Mouse (Mus musculus) embryonic facial prominence, embryonic 10.5 days (tissue): ENCODE data around the gene Pbx1. TPM values are rescaled to one million over a fixed set of nuclear protein-coding genes. Genes with fewer than 3 reads are reported as not detected.

Experiments used
- DNase-seq: peaks from one replicate; pipeline ENCODE4 v3.0.0-alpha.2; 2017; ENCODE audit warnings: low spot score
- H3K27ac ChIP-seq: fragments of 300-500 bp; sonication (generic); replicated peaks from 2 replicates; pipeline ENCODE4 v1.5.1; 2016; ENCODE audit warnings: mild to moderate bottlenecking
- H3K27me3 ChIP-seq: fragments of 300-500 bp; sonication (generic); replicated peaks from 2 replicates; pipeline ENCODE4 v1.6.1; 2016; ENCODE audit warnings: low read depth, mild to moderate bottlenecking; ENCODE audit not compliant: poor library complexity, severe bottlenecking
- H3K36me3 ChIP-seq: fragments of 300-500 bp; sonication (generic); replicated peaks from 2 replicates; pipeline ENCODE4 v1.6.1; 2016; ENCODE audit warnings: mild to moderate bottlenecking, moderate library complexity
- H3K4me1 ChIP-seq: fragments of 300-500 bp; sonication (generic); 2 replicates; pipeline ENCODE4 v1.6.1; 2016
- H3K4me3 ChIP-seq: fragments of 300-500 bp; sonication (generic); 2 replicates; pipeline ENCODE4 v1.5.1; 2016; ENCODE audit warnings: mild to moderate bottlenecking, moderate library complexity
- H3K9me3 ChIP-seq: fragments of 300-500 bp; sonication (generic); 2 replicates; pipeline ENCODE4 v1.6.1; 2016; ENCODE audit warnings: mild to moderate bottlenecking
- WGBS: fragments of 180-500 bp; shearing (Covaris S2); methylation state at CpG from one replicate; pipeline ENCODE4 v1.1.7; 2016; 5-methylcytosine and 5-hydroxymethylcytosine counted together
- polyA plus RNA-seq: library from polyadenylated mRNA; unstranded; fragments of >200 nt; fragmentation: Nextera tagmentation; extraction: Ambion mirVana; gene quantifications from 2 replicates; pipeline ENCODE4 v1.2.1, GENCODE M21; 2016

The Pbx1 gene
- polyA plus RNA-seq, 1 experiment from 2014 or later: 41.6 TPM

DNA sequence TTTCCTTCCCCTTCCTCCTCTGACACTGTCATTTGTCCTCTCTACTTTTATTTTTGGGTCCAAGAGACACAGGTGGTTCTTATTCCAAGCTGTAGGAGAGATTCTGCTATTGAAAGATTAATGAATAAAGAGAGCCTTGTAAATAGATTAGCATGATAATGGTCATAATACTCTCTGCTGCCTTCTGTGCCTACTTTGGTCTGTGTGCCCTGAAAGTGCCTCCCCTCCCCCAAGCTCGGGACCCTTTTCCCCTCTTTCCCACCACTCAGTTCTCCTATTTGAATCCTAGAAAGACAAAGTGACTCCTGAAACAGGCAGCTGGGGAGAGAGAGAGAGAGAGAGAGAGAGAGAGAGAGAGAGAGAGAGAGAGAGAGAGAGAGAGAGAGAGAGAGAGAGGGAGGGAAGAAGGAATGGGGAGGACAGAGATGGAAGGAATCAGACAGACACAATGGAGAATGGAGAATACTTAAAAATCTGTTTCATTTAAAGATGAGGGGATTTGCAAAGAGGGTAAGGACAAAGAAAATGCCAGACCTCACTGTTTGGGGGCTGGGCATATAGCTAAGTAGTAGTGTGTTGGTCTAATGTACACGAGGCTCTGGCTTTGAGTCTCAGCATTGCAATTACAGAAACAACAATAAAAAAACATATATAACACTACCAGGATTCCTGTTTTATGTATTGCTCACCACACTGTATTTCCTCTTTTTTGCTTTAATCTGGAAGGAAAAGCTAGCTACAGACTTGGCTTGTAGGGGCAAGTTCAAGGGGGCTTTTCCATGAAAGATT, 145.0 kb downstream of the Pbx1 start:
- 42% methylated on average over 2 of the region's 2 CpGs for WGBS
- Histone ChIP-seq H3K4me3 (no peak overlapping the region), H3K36me3 (peaks cover 8% of the 10 kb centered on the region; the same call in 1 of the 2 replicates), H3K27ac (peak overlapping the region; percentile 79), H3K4me1 (peaks cover 89% of the 10 kb centered on the region), H3K27me3 (no peaks in the 10 kb centered on the region), H3K9me3 (no peaks in the 10 kb centered on the region)
- no peak for DNase-seq

DNA sequence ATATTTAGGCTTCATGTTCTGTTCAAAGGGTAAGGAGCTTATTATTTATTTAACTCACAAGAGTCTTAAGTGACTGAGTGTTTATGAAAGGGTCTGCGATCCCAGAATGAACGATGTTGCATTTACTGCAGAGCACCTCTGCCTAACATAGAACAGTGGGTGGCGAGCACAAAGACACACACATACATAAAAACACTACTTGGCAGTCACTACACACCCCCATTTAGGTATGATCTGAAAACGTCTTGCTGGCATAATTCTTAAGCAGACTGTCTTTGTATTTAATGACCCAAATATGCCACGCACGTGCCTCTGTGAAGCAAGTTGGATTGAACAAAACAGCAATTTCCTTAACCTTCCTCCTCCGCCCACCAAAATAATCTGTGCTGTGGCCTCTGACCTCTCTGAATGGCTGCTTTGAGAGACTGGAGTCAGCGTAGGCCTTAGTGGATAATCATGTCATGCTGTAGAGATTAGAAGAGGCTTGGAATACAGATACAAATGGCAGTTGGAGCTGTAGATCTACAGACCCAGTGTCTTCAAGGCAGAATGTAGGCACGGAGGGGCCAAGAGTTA, 147.4 kb downstream of the Pbx1 start:
- Histone ChIP-seq H3K27ac (peak overlapping the region; percentile 75; the same call in 1 of the 2 replicates), H3K27me3 (no peaks in the 10 kb centered on the region), H3K4me1 (peaks cover 78% of the 10 kb centered on the region), H3K36me3 (no peaks in the 10 kb centered on the region), H3K9me3 (no peaks in the 10 kb centered on the region), H3K4me3 (no peak overlapping the region)
- DNase-seq: peak; percentile 66
- WGBS: 20% methylated on average over 9 of the region's 9 CpGs

DNA sequence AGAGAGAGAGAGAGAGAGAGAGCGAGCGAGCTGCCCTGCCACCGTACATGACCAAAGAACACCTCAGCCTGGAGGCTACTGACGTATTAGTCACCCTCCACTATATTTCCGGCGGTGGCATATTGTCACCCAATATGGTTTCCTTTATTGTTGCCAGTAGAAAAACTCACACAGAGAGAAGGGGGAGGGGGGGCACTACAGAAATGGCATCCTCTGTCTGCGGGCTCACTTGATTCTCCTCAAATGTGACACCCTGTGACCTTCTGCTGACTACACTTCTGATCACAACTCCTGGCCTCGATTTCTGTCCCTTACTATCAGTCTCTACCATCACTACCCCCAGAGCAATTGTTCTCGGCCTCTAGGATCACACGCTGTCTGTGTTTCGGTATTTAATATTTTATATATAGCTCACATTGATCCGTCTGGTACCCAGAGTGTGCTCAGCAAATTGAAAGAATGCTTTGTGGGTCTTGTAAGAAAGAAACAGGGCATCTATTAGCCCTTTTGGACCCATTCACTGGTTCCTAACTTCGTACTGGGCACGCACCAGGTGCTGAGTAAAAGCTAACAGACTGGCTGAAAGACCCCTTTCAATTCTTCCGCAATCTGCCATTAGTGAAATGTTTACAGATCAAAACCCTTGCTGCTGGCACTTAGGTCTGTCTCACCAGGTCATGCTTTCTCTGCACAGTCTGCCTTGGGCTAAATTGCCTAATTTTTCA, 148.1 kb downstream of the Pbx1 start:
- Histone ChIP-seq H3K4me3 (no peak overlapping the region), H3K9me3 (no peaks in the 10 kb centered on the region), H3K27me3 (no peaks in the 10 kb centered on the region), H3K36me3 (no peaks in the 10 kb centered on the region), H3K4me1 (peaks cover 71% of the 10 kb centered on the region), H3K27ac (peak overlapping the region; percentile 75)
- WGBS: 44% methylated on average over 15 of the region's 15 CpGs
- no peak for DNase-seq

DNA sequence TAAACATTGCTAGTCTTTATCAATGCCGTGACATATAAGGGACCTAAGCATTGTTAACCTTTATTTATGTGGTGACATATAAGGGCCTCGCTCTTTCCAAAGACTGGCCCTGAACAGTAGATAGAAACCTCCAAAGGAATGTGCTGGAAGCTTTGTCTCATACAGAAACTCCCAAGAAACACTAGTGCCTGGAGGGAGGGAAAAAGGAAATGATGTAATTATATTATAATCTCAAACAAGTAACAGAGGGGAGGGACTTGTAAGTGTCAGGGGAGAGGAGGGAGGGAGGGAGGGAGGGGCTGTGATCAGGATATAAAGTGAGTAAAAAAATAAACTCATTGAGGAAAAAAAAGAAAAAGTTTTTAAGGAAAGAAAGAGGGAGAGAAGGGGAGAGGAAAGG, 148.6 kb downstream of the Pbx1 start:
- H3K27me3 ChIP-seq: no peaks in the 10 kb centered on the region
- H3K4me3 ChIP-seq: no peak overlapping the region
- no peak for DNase-seq
- WGBS: 81% methylated on average over 2 of the region's 2 CpGs
- H3K27ac ChIP-seq: peak overlapping the region; percentile 75; the same call in 1 of the 2 replicates
- no peaks in the 10 kb centered on the region for H3K9me3 ChIP-seq
- peaks cover 66% of the 10 kb centered on the region for H3K4me1 ChIP-seq
- no peaks in the 10 kb centered on the region for H3K36me3 ChIP-seq

DNA sequence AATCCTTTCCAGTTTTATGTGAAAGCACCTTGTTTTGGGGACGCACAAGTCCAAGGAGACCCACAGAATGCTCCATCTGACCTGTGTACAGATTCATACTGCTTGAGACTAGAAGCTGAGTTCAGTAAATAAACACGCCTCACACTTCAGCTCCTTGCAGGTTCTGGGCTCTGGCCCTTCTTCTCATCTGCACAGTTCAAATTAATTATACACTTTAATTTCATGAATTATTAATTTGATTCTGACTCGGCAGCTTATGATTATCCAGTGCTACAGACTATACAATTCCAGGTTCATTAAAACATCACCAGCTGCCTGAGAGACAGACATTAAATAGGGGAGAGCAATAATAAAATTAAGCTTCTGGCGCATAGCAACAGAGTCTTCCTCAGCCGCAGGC, 156.4 kb downstream of the Pbx1 start:
- Histone ChIP-seq H3K4me3 (no peak overlapping the region), H3K27ac (no peak overlapping the region), H3K9me3 (no peaks in the 10 kb centered on the region), H3K36me3 (no peaks in the 10 kb centered on the region), H3K4me1 (peaks cover under 1% of the 10 kb centered on the region), H3K27me3 (no peaks in the 10 kb centered on the region)
- no peak for DNase-seq
- WGBS: 89% methylated on average over 5 of the region's 5 CpGs

DNA sequence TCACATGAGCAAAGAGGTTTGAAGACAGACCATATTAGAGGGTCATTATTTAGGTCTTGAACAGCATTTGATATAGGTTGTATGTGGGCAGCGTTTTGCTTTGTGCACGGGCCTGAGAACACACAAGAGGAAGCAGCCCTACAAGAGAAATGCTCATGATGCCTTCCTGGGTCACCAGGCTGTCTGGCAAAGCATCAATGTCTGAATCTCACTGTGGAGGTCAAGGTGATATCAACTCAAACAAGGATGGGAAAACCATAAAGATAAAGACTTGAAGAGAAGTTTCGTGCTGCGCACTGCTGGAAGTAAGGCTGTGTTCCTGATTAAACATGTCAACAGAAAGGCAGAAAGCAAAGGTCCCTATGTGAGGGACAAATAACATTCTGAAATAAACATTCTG, 157.8 kb downstream of the Pbx1 start:
- no peak overlapping the region for H3K27ac ChIP-seq
- 95% methylated on average over 4 of the region's 4 CpGs for WGBS
- DNase-seq: no peak

DNA sequence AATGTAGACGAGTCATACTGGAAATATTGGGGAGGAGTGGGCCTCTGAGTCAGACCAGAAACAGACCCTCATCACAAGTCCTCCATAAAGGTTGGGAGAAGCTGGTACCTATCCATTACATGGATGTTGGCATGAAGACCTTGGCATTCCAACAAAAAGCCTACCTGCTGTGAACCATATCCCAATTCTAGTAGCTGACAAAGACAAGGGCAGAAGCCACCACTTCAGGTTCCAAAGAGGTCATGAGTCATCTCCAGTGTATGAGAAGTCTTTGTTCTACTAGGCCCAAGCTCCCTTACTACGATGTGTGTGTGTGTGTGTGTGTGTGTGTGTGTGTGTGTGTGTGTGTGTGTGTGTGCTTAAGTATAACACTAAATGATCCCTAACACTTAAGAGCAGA, 160.0 kb downstream of the Pbx1 start:
- H3K36me3 ChIP-seq: no peaks in the 10 kb centered on the region; the same call in 1 of the 2 replicates
- H3K27me3 ChIP-seq: no peaks in the 10 kb centered on the region
- H3K4me1 ChIP-seq: peaks cover 16% of the 10 kb centered on the region
- DNase-seq: no peak
- H3K9me3 ChIP-seq: no peaks in the 10 kb centered on the region
- no peak overlapping the region for H3K4me3 ChIP-seq
- no peak overlapping the region for H3K27ac ChIP-seq
- 86% methylated on average over 2 of the region's 2 CpGs for WGBS

More for the DNA sequence above, 157.8 kb downstream of the Pbx1 start:
- Histone ChIP-seq H3K27me3 (no peaks in the 10 kb centered on the region), H3K4me3 (no peak overlapping the region), H3K36me3 (no peaks in the 10 kb centered on the region; the same call in 1 of the 2 replicates), H3K9me3 (no peaks in the 10 kb centered on the region), H3K4me1 (peaks cover 5% of the 10 kb centered on the region)

DNA sequence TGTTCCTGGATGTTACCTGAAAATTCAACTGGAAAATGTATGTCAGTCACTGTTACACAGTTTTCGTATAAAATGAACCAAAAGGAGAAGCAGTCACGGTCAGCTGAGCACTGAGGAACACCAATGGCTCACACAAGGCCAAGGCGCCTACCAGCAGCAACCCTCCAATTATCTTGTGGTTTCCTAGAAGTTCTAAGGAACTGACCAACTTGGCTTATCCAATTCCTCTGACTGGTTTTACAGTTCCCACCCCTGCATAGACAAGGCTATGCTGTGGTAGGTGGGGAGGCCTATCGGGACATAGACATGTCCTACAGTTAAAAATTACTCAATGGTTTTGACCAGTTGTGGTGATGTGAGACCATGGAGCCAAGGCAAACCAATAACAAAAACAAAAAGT, 160.9 kb downstream of the Pbx1 start:
- Histone ChIP-seq H3K27me3 (no peaks in the 10 kb centered on the region), H3K27ac (no peak overlapping the region), H3K4me1 (peaks cover 17% of the 10 kb centered on the region), H3K36me3 (no peaks in the 10 kb centered on the region; the same call in 1 of the 2 replicates), H3K4me3 (no peak overlapping the region), H3K9me3 (no peaks in the 10 kb centered on the region)
- no peak for DNase-seq
- 92% methylated on average over 4 of the region's 4 CpGs for WGBS

DNA sequence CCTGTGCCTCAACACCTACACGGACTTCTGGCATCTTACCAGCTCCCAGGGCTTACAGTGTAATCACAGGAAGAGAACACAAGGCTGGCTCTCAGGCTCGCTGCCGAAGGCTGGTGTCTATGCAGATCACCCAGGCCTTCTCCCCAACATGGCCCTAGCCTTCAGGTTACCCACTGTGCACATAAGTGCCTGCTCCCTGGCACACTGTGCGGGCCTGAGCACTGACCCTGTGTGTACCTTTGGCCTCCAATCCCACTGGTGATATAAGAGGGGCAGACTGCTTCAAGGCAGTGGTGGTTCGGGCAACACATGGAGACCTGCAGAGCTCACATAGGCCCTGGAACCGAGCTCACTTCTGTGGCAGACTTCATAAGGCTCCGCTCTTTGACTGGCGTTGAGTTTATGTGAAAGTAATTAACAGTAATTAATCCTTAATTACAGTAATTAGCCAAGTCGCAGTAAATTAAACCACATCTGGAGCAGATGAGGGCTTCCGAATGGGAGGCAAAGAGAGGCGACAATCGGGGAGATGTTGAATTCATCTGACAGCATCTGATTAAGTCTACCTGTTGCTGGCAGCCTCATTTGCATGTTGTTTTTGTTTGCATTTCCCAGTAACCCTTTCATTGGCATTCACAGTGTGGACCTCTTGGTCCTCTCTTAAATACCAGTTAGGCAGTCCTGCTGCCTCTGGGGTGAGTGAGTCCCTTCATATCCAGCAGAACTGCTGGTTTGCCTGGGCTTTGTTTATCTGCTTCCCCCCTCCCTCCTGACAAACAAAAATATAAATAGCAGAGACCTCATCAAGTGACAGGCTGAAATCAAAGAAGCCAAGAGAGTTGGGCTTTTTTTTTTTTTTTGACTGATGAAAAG, 163.1 kb downstream of the Pbx1 start:
- Histone ChIP-seq H3K9me3 (no peaks in the 10 kb centered on the region), H3K27me3 (no peaks in the 10 kb centered on the region), H3K4me3 (no peak overlapping the region), H3K36me3 (peaks cover 5% of the 10 kb centered on the region; the same call in 1 of the 2 replicates), H3K27ac (no peak overlapping the region; the same call in 1 of the 2 replicates), H3K4me1 (peaks cover 30% of the 10 kb centered on the region)
- no peak for DNase-seq
- 55% methylated on average over 12 of the region's 12 CpGs for WGBS

DNA sequence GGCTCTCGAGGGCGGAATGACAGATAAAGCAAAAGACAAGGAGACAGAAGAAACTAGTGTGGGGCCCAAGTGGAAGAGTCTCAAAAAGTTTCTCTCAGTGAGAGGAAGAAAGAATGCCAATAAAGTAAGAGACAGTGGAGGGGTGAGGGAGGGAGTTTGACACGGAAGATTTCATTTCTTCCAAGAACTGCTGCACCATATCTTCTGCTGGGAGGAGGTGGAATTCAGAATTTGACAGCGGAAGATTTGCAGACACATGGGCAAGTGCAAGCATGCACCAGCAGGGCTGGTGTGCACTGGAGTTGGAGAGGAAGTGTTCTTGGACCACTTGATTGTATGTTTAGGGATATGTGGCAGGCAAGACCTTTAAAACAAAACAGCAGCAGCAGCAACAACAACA, 163.8 kb downstream of the Pbx1 start:
- H3K4me1 ChIP-seq: peaks cover 30% of the 10 kb centered on the region
- no peak for DNase-seq
- no peaks in the 10 kb centered on the region for H3K27me3 ChIP-seq
- H3K36me3 ChIP-seq: peaks cover 5% of the 10 kb centered on the region; the same call in 1 of the 2 replicates
- no peak overlapping the region for H3K4me3 ChIP-seq
- no peaks in the 10 kb centered on the region for H3K9me3 ChIP-seq
- 84% methylated on average over 4 of the region's 4 CpGs for WGBS
- H3K27ac ChIP-seq: no peak overlapping the region

DNA sequence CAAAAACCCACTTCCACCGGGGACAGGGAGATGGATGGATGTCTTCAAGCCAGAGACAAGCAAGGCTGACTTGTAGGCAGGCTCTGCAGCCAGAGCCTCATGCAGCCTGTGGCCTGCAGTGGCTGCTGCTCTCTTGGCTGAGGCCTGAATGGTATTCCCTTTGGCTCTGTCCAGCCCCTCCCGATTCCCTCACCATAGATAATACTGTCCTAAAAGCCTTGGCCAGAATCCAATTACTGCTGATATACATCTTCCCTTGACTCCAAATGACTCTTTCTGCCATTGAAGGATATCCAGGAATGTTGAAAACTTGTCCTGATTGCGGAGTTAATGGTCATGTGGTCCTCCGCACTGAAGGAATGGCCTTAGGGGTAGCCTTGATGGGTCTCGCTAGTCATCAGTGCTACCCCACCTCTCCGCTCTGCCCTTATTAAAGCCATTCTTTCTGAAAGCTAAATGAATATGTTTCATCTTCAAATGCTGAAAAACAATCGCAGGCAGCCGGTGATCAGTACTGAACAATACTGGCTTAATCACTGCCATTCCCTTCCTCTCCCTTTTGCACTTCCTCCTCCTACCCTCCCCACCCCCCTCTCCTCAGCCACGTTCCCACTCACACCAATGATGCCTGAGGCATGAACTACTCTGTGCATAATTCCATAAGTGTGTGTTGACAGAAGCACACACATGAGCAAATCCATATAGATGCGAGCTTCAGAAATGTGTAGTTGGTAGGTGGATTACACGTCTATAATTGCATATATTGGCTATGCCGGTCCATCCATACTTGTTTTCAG, 166.3 kb downstream of the Pbx1 start:
- H3K4me1 ChIP-seq: peaks cover 30% of the 10 kb centered on the region
- peaks cover 5% of the 10 kb centered on the region; the same call in 1 of the 2 replicates for H3K36me3 ChIP-seq
- no peaks in the 10 kb centered on the region for H3K9me3 ChIP-seq
- DNase-seq: no peak
- H3K27ac ChIP-seq: peak overlapping the region; percentile 14
- 80% methylated on average over 12 of the region's 12 CpGs for WGBS
- H3K4me3 ChIP-seq: no peak overlapping the region
- no peaks in the 10 kb centered on the region for H3K27me3 ChIP-seq
